Mouse (Mus musculus): Measurements from ENCODE around the gene Vtcn1. TPM values are rescaled to one million over a fixed set of nuclear protein-coding genes. Genes with fewer than 3 reads are reported as not detected.

The Vtcn1 gene
- total RNA-seq, 1 experiment from 2014 or later = 0.23 TPM

DNA sequence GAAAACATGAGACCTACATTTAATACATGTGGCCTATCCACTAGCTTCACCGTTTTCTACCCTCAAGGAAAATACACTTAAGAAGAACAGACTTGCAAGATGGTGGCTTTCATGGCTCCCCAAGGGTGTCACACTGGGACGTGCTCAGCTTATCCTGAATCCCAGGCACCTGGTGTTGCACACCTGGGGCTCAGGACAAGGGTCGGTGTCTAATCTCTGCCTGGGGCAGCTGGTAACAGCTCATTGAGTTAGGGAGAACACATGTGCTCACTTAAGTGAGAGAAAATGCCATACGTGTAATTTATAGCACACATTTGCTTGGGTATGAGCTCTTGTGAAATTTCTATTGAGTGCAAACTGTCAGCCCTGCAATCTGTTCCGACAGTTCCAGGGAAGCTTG, 19.1 kb downstream of the Vtcn1 start:
- no peak for ATAC-seq (ENCODE audit: extremely low read depth, insufficient number of reproducible peaks, low FRiP score, poor library complexity, severe bottlenecking)

GRCm38 (mm10) chr3:100848348-100848747, 23.1 kb downstream of the Vtcn1 start:
- ATAC-seq (ENCODE audit: extremely low read depth, insufficient number of reproducible peaks, low FRiP score, poor library complexity, severe bottlenecking) = no peak

DNA sequence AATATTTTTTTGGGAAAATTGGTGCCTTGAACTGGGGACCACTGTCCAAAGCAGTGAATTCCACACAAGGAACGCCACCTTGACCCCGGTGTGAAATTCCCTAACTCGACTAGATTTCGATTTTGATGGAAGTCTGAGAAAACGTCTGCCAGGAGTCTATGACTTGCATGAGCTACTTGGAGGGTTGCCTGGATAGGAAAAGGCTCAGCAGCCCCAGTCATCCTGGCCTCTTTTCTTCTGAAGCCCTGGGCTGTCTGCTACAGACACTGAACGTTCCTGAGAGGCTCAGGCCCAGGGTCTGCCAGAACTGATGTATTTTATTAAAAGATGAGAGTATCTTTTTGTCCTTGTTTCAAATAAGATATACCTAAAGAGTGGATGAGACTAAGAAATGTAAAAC, 25.2 kb downstream of the Vtcn1 start:
- ATAC-seq (ENCODE audit: extremely low read depth, insufficient number of reproducible peaks, low FRiP score, poor library complexity, severe bottlenecking) = no peak

- no peak for ATAC-seq (ENCODE audit: extremely low read depth, insufficient number of reproducible peaks, low FRiP score, poor library complexity, severe bottlenecking)
Observed at GRCm38 (mm10) chr3:100856050-100856815, 31.0 kb downstream of the Vtcn1 start.

DNA sequence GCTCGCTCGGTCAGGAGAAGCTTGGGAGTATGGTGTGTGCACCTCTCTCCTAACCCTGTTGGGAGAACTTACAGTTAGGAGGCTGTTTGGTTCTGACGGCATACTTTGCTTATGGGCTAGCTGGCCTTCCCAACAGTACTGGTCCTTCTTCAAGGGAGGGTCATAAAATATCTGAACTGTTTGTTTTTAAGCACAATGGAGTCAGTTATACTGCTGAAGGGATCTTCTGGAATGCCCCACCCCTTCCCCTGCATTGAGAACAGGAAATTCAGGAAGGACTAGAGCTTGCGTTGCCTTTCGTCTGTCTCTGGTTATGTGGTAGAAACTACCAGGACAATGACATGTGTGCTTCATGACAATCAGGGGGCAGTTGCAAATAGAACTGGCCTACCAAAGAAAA, 31.9 kb downstream of the Vtcn1 start:
- no peak for ATAC-seq (ENCODE audit: extremely low read depth, insufficient number of reproducible peaks, low FRiP score, poor library complexity, severe bottlenecking)

GRCm38 (mm10) chr3:100858334-100859002, 33.2 kb downstream of the Vtcn1 start:
- ATAC-seq (ENCODE audit: extremely low read depth, insufficient number of reproducible peaks, low FRiP score, poor library complexity, severe bottlenecking) = no peak

- no peak for ATAC-seq (ENCODE audit: extremely low read depth, insufficient number of reproducible peaks, low FRiP score, poor library complexity, severe bottlenecking)
Observed at GRCm38 (mm10) chr3:100861307-100862303, 36.3 kb downstream of the Vtcn1 start.

GRCm38 (mm10) chr3:100866946-100867345, 41.7 kb downstream of the Vtcn1 start:
- no peak for ATAC-seq (ENCODE audit: extremely low read depth, insufficient number of reproducible peaks, low FRiP score, poor library complexity, severe bottlenecking)

DNA sequence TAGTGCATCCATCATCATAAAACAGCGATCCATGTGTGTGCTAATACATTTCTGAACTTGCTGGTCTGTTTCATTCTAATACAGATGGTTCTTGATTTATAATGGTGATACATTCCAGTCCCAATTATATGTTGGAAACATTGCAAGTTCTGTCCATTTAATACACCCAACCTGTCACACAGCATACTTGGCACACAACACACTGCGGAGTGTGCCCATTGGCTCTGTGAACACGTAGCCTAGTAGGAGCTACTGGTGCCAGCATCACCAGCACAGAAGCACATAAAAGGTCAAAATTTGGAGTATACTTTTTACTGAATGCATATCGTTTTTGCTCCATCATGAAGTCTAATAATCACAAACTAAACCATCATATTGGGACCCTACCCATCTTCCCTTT, 51.8 kb downstream of the Vtcn1 start:
- no peak for ATAC-seq (ENCODE audit: extremely low read depth, insufficient number of reproducible peaks, low FRiP score, poor library complexity, severe bottlenecking)

- ATAC-seq (ENCODE audit: extremely low read depth, insufficient number of reproducible peaks, low FRiP score, poor library complexity, severe bottlenecking) = no peak
Observed at GRCm38 (mm10) chr3:100881403-100881802, 56.1 kb downstream of the Vtcn1 start.

- ATAC-seq (ENCODE audit: extremely low read depth, insufficient number of reproducible peaks, low FRiP score, poor library complexity, severe bottlenecking) = no peak
Observed at GRCm38 (mm10) chr3:100881843-100882634, 56.8 kb downstream of the Vtcn1 start.

DNA sequence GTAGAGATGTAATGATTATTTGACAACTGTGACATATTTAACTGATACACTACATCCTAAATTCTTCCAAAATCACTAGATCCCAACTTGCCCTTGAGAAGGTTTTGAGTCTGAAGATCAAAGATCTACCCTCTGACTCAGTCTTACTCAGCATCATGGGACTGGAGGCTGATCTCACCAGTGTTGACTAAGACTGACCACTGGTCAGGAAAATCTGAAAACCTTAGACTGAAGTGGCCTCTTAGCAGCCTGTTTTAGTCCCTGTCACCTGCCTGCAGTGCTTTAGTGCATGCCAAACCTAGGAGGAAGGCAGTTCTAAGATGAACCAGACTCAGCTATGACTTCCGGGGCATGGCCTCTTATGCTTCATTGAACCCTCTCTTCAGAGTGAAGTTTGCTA, 64.0 kb downstream of the Vtcn1 start:
- no peak for ATAC-seq (ENCODE audit: extremely low read depth, insufficient number of reproducible peaks, low FRiP score, poor library complexity, severe bottlenecking)

DNA sequence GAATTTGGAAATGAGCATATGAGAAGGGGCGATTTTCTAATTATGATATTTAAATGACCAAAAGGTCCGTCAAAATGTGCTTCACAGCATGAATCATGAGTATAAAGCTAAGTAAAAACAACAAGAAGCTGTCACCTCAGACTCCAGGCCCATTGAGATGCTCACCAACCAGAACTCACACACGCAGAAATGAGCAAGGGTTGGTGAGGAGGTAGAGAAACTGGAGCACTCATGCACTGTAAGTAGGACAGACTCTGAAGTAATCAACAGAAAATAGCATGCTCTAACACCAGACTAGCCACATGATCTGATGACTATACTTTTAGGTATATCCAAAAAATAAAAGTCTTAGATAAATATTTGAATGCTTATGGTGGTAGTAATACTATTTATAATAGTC, 65.1 kb downstream of the Vtcn1 start:
- ATAC-seq (ENCODE audit: extremely low read depth, insufficient number of reproducible peaks, low FRiP score, poor library complexity, severe bottlenecking) = no peak

- ATAC-seq (ENCODE audit: extremely low read depth, insufficient number of reproducible peaks, low FRiP score, poor library complexity, severe bottlenecking) = no peak
Observed at GRCm38 (mm10) chr3:100892383-100893335, 67.4 kb downstream of the Vtcn1 start.

DNA sequence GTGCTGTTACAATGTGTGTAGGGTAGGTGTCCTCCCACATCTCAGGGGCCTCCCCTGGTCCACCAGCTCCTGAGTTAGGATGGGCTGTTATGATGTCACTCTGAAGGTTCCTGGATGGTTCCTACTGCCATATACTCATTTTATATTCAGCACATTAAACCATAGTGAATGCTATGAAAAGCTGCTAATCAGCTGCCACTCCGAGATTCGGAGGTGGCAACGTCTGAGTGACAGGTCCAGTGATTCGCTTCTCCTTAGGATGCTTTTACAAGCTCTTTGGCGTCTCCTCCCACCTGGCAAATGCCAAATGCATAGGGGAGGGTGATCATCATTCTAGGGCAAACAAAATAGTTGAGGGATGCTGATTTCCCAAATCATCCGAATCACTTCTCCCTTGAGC, 70.2 kb downstream of the Vtcn1 start:
- ATAC-seq (ENCODE audit: extremely low read depth, insufficient number of reproducible peaks, low FRiP score, poor library complexity, severe bottlenecking) = no peak

GRCm38 (mm10) chr3:100906128-100906527, 80.9 kb downstream of the Vtcn1 start:
- ATAC-seq (ENCODE audit: extremely low read depth, insufficient number of reproducible peaks, low FRiP score, poor library complexity, severe bottlenecking) = no peak

- ATAC-seq (ENCODE audit: extremely low read depth, insufficient number of reproducible peaks, low FRiP score, poor library complexity, severe bottlenecking) = no peak
Observed at GRCm38 (mm10) chr3:100906916-100907315, 81.7 kb downstream of the Vtcn1 start.

GRCm38 (mm10) chr3:100908594-100908993, 83.3 kb downstream of the Vtcn1 start:
- no peak for ATAC-seq (ENCODE audit: extremely low read depth, insufficient number of reproducible peaks, low FRiP score, poor library complexity, severe bottlenecking)

Measured in neutrophil, adult 5-6 weeks (primary cell).